Mouse (Mus musculus) thymus, postnatal 36 days (tissue): ENCODE measurements around the gene Cmklr1.

Experiments used
- DNase-seq, 2 experiments: peaks; one replicate each; pipeline ENCODE4 v3.0.0; 2022; ENCODE audit warnings: mixed read lengths in 2 of 2

Cmklr1 gene

DNA sequence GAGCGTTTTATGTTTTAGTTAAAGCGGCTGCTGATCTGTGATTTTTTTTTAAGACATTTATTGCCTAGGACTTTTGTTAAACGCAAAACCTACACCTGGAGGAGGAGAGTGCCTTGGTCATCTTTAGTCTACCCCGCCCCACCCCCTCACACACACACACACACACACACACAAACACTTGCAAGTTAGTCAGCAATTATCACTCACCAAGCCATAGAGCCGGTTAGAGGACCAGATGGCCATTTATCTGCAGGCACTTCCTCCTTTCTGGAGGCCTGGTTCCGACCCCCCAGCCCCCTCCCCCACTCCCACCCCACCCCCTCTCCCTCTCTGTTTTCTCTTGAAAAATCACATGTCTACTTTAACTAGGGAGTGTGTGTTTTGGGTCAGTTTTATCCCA is 65.8 kb downstream of the Cmklr1 start:
- DNase-seq, result no peak

DNA sequence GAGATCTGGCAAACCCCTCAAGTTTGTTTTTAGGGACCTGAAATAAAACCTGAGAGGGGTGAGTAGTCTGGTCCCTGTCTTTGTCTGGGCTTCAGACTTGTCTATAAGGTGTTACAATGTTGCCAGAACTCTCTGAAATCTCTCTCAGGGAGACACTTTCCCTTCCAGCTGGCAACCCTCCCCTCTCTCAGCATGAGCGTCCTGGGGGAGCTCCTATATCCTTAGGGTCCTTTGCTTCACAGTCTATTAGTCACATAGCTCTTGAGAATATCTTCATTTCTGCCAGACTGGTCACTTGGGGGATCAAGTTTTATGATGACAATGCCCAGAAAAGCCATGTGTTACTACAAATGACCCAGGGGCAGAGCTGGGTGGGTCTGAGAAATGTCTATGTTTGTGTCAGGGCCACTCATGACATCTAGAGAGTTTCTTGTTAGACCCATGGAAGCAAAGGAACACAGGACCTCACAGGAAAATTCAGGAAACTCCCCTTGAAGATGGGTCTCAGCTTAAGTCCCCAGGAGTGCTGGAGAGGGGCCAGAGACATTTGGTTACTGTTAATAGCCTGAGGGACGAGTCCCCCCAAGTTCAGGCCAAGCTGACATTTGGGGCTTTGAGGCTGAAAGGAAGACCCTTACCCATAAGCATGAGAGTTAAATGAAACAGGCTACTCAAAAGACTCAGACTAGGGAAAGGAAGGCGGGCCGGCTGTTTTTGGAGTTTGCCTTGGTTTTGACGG is 66.6 kb downstream of the Cmklr1 start:
- DNase-seq, result no peak

DNA sequence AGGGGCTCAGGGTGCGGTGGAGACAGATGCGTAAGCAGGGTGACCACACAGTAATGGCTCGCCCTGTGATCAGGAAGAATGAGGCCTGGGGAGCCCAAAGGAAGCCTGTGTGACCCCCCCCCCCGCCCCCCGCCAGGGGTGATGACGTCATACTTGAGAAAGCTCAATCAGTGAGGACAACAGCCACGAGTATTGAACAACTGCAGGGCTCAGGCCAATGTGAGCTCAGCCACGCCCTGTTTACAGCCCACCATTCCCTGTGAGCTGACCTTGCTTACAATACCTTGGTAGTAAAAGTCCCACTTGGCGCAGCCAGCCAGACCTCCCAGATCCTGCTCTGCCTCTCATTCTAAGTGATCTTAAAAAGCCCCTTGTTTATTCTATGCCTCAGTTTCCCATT is 69.4 kb downstream of the Cmklr1 start:
- no peak for DNase-seq

DNA sequence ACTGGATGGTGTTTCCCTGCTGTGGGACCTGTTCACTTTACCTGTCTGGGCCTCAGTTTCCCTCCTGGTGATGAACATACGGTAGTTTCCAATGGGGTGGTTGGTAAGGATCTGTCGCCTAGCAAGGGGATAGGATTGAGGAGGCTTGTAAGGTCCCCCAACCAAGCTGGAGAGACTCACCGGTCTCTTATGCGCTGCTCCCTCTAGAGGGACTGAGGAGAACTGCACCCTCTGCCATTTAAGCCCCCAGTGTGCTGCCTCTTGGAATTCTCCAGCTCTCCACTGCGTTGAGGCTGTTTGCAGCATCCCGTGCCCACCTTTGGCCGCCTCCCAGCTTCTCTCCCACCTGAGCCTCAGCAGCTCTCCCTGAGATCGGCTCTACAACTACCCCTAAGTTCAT is 70.0 kb downstream of the Cmklr1 start:
- no peak for DNase-seq

DNA sequence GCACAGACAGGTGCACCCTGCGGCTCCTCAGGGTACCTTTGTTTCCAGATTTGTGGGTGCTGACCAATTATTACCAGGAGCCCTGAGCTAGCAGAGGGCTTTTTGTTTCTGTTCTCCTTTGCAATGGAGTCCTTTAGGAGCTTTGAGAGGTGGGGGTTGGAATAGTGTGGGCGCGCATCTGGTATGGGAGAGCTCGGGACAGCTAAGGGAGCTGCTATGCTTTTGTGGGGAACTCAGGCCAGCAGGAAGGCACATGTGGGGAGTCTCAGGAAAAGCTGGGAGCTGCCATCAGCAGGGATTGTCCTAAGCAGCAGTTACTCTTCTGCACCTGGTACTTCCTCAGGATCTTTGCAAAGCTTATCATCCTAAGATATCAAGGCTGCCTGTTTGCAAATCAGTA is 71.1 kb downstream of the Cmklr1 start:
- DNase-seq, result no peak

DNA sequence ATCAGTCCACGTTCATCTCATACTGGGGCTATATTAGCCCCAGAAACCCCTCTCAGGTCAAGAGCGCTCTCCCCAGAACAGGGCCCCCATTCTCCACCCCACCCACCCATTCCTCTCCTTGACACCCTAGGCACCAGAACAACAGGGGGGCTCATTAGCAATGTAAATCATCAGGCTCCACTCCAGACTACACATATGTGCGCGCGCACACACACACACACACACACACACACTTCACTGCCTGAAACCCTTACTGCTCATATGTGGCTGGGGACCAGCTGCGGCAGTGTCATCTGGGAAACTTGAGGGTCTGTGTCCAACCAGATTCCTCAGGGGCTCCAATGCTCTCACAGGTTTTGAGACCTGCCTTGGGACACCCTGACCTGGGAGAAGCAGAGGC is 71.8 kb downstream of the Cmklr1 start:
- DNase-seq, result no peak

DNA sequence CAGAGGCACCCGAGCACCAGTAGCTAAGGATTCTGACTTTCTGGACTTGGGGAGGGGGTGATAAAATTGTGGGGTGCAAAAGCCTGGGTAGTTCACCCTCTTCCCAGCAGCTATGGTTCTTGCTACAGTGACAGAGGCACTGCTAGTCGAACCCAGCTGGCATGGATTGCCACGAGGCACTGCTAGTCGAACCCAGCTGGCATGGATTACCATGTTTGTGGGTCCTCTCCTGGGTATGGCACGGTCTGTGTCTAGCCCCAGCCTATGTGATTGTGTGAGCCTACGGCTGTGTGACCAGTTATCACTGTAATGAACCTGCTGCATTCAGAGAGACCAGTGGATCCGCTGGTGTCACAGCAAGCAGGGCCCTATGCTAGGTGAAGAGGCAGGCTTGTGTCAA is 72.7 kb downstream of the Cmklr1 start:
- DNase-seq, result no peak

DNA sequence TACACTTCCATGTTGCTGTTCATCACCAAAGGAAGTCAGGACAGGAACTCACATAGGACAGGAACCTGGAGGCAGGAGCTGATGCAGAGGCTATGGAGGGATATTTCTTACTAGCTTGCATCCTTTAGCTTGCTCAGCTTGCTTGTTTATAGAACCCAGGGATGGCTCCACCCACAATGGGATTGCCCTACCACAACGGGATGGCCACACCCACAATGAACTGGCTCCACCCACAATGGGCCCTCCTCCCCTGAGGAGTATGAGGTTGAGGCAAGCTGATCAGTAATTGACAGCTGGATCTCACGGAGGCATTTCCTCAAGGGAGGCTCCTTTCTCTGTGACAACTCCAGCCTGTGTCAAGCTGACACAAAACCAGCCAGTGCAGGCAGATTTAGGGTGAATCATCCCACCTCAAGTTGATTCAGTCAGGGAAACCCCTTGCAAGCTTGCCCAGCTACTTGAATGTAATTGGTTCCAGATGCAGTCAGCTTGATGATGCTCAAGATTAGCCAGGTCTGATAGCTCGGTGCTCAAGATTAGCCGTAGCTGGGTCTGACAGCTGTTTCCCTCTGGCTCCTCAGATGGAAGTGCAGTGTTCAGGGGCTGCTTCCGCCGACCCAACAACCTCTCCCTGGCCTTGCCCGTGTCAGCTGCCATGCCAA is 80.0 kb downstream of the Cmklr1 start:
- DNase-seq, result no peak

DNA sequence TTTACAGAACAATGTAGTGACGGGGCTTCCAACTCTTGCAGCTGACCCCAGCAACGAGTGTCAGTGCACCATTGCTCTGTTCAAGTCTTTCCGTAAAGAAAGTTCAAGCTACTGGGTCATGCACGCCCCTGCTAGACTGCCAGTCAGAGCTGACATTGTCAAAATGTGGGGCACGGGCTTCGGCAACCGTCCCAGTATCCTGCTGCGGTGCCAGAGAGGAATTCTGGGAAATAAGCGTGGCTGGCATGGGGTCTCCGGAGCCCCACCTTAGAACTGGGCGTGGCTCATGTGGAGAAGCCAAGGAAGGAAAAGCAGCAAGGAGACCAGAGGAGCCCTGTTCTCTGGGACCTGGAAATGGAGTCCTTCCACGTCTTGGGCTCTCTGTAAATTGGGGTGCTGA is 84.4 kb downstream of the Cmklr1 start:
- no peak for DNase-seq

DNA sequence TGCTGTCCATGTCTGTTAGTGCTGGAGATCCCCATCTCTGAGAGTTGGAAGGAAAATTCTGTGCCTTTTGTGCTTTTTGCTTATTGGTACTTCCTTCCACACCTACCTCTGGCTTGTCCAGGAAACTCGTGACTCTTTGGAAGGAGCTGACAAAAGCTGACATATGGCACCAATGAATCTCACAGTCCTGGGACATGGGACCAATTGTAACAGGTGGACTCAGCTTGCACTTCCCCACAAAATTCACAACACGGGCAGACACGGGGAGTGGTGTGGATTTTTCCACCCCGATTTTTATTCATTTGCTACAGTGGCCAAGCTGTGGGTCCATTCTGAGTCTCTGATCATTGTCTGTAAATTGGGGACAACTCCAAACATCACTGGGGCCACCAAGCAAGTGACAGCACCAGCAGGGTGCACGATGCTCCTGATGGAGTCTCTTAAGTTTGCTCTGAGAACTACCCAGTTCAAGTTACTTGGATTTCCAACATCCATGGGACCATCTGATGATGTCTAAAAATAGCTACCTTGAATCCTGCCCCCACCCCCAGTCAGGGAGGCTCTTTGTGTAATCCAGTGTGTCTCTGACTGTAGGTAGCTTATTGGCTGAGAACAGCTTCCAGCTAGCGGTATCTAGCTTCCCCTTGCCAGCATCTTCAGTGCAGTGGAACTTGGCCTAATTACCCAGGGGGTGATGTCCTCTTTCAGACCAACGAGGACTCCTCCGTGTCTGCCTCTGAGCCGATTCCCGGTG is 84.9 kb downstream of the Cmklr1 start:
- no peak for DNase-seq

DNA sequence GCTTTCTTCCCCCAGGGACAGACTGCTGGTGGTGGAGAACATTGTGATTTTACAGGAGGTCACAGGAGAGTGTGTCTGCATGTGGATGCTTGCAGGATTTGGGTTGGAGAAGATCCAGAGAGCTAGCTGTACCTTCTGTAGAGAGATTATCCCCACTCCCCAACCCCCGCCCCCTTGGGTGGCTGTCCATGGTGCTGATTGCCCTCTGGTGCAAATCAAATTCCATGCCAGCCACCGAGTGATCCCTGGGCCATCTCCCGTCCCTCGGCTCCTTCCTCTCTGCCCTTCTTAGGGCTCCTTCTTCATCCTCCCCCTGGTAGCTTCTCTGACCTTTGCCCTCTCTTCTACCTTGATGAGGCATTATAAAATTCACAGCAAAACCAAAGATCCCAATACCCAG is 85.8 kb downstream of the Cmklr1 start:
- no peak for DNase-seq
